Mouse (Mus musculus): ENCODE data around the gene H3f3b.

DNA sequence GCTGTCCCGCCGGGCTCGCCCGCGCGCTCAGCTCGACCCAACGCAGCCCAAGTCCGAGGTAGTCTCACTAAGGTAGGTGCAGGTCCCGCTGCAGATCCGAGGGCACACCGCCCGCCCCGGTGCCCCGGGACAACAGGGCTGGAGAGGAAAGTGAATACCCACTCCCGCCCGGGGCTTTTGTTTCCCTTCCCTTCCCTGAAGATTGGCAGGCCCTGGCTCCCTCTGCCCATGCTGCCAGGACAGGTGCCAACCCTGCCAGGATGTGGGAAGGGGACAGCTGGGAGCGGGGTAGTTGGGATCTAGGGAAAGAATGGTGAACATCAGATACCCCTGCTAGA, 52.7 kb downstream of the H3f3b start:
- TF ChIP-seq CTCF (IDR thresholded peaks at IDR 0.05) (no peak), EP300 (IDR thresholded peaks at IDR 0.05) (no peak)

All from lung, postnatal 0 days (tissue).